Mouse (Mus musculus) gastrocnemius, adult 2 months (tissue): Measurements from ENCODE around the gene Try4. TPM values are rescaled to one million over a fixed set of nuclear protein-coding genes. Genes with fewer than 3 reads are reported as not detected.
"Not testable (repeated sequence)": the region's sequence is repeated elsewhere in the genome, so short reads cannot be mapped to it uniquely, and the experiment has no call there.

Experiments used
- DNase-seq: peaks from one replicate; pipeline ENCODE4 v3.0.0; 2022
- H3K27ac ChIP-seq: fragments of 200-600 bp; 2 replicates; pipeline ENCODE4 v1.8.1; 2022; ENCODE audit warnings: mild to moderate bottlenecking
- H3K4me3 ChIP-seq: fragments of 200-600 bp; 2 replicates; pipeline ENCODE4 v1.8.1; 2022; ENCODE audit warnings: mild to moderate bottlenecking, moderate library complexity
- CTCF ChIP-seq: fragments of 200-600 bp; IDR thresholded peaks from 2 replicates; pipeline ENCODE4 v1.8.1; 2022; ENCODE audit warnings: antibody characterized with exemption, mild to moderate bottlenecking, moderate library complexity
- intact Hi-C: fragments of 180-260 bp; cut with DNase I; formaldehyde crosslinking; loops from one replicate; pipeline ENCODE4 v1.15.1; 2025
- long read RNA-seq, 2 experiments: library from polyadenylated mRNA; stranded (forward); transcript quantifications; one replicate each; pipeline ENCODE4 v2.0.0; 2021
- total RNA-seq, 2 experiments: library from RNA; stranded (reverse); gene quantifications; 2 replicates each; pipeline ENCODE4 v1.2.3; 2021

Try4 gene
- total RNA-seq = not detected
- long read RNA-seq, experiment 1 = 0 reads
- long read RNA-seq, experiment 2 = 0 reads

- Histone ChIP-seq H3K4me3 (no peak within 1 kb of the TSS), H3K27ac (no peak within 1 kb of the TSS)
- intact Hi-C loops = no loop called here
- DNase-seq = no peak
- TF ChIP-seq CTCF = no peak
Observed at GRCm38 (mm10) chr6:41301969-41302368, at the start of gene Try4. TSS of gene Try4 (plus strand) at chr6:41302269.

- DNase-seq, H3K4me3 ChIP-seq, intact Hi-C loops, H3K27ac ChIP-seq: not testable (repeated sequence)
Observed at GRCm38 (mm10) chr6:41253314-41253713, 48.8 kb upstream of the Try4 start.

- intact Hi-C loops = no loop called here
- no peak for DNase-seq
- H3K4me3 ChIP-seq = no peak overlapping the region
- H3K27ac ChIP-seq = no peak overlapping the region
- TF ChIP-seq CTCF = no peak
Observed at GRCm38 (mm10) chr6:41256424-41256823, 45.6 kb upstream of the Try4 start.

- TF ChIP-seq CTCF = no peak
- intact Hi-C loops = no loop called here
- DNase-seq = no peak
- H3K4me3 ChIP-seq = no peak overlapping the region
- H3K27ac ChIP-seq = no peak overlapping the region
Observed at GRCm38 (mm10) chr6:41257432-41257831, 44.6 kb upstream of the Try4 start.

- Histone ChIP-seq H3K4me3 (no peak overlapping the region), H3K27ac (no peak overlapping the region)
- intact Hi-C loops = no loop called here
- peak; percentile 27; the same call in 1 of the 2 replicates for TF ChIP-seq CTCF
- DNase-seq = no peak
Observed at GRCm38 (mm10) chr6:41262796-41263195, 39.3 kb upstream of the Try4 start.

- no peak for DNase-seq
- intact Hi-C loops = no loop called here
- no peak overlapping the region for H3K4me3 ChIP-seq
- H3K27ac ChIP-seq = no peak overlapping the region
- no peak for TF ChIP-seq CTCF
Observed at GRCm38 (mm10) chr6:41266140-41266539, 35.9 kb upstream of the Try4 start.

- TF ChIP-seq CTCF = no peak
- intact Hi-C loops = no loop called here
- H3K4me3 ChIP-seq = no peak overlapping the region
- no peak overlapping the region for H3K27ac ChIP-seq
- no peak for DNase-seq
Observed at GRCm38 (mm10) chr6:41298255-41298654, 3.8 kb upstream of the Try4 start.

GRCm38 (mm10) chr6:41316741-41317140 is 14.7 kb downstream of the Try4 start, which contains the start of gene Try5:
TSS of gene Try5 (minus strand) at chr6:41316841.
- H3K27ac ChIP-seq, H3K4me3 ChIP-seq, intact Hi-C loops: not testable (repeated sequence)

GRCm38 (mm10) chr6:41353932-41354331 is 51.9 kb downstream of the Try4 start, which contains the start of gene Try10:
TSS of gene Try10 (plus strand) at chr6:41354105.
- H3K4me3 ChIP-seq = no peak within 1 kb of the TSS
- H3K27ac ChIP-seq = no peak within 1 kb of the TSS
- DNase-seq = no peak
- no peak for TF ChIP-seq CTCF
- intact Hi-C loops = no loop called here

More at GRCm38 (mm10) chr6:41316741-41317140, 14.7 kb downstream of the Try4 start, which contains the start of gene Try5:
- not testable (repeated sequence) for DNase-seq

Other genes with a start within 250 kb of the Try4 start
- gene Try5, start 14.6 kb downstream of the Try4 start, total RNA-seq = not detected
- not detected for gene Try10, start 51.8 kb downstream of the Try4 start, total RNA-seq
- gene Prss3, start 75.4 kb downstream of the Try4 start, total RNA-seq = not detected
- gene Gm5771, start 90.1 kb downstream of the Try4 start, total RNA-seq = not detected
- not detected for gene Gm10334, start 143.9 kb downstream of the Try4 start, total RNA-seq
- gene Prss1, start 156.7 kb downstream of the Try4 start, total RNA-seq = not detected
- gene Prss2, start 219.5 kb downstream of the Try4 start, total RNA-seq = not detected